Mouse (Mus musculus) urinary bladder, adult 18-20 months (tissue): ENCODE results near the gene Fgfr2.
A peak's percentile ranks its signal among the peaks of the same experiment; 100 is the strongest.

ENCODE experiments used
- DNase-seq, 2 experiments: peaks; one replicate each; pipeline ENCODE4 v3.0.0; 2022; ENCODE audit warnings: low spot score in 2 of 2, mixed read lengths in 2 of 2

The Fgfr2 gene

DNA sequence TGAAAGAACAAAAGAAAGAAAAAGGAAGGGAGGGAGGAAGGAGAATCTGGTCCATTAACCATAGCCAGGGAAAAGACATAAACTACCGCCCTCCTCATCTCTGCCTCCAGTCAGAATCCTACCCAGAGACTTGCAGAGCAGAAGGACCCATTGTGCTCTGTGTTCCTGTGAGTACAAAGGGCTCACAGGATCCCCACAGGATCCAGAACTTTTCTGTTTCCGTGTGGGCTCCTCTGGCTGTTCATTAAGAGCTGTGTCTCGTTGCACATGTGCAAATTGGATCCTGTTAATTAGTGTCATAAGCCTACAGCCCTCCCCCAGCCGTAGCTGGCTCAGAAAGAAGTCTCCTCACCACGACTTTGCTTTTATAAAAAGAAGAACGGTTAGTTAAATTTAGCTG is 2390.2 kb downstream of the Fgfr2 start:
- DNase-seq = no peak

DNA sequence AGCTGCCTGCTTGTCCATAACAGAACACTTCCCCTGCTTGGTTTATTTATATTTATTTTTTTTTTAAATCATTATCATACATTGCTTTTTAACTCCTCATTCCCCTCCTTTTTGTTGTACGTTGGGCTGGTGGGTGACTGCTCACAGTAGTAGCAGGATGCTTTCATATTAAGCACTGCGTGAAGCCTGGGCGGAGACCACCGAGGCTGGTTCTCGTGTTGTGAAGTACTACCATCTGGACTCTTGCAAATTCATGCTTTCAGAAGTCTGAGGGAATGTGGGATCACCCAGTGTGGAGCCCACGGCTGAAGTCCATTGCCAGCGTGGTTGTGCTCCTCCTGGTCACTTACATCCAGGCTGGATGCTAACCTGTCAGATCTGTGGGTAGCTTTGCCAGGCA is 2391.4 kb downstream of the Fgfr2 start:
- DNase-seq = no peak

DNA sequence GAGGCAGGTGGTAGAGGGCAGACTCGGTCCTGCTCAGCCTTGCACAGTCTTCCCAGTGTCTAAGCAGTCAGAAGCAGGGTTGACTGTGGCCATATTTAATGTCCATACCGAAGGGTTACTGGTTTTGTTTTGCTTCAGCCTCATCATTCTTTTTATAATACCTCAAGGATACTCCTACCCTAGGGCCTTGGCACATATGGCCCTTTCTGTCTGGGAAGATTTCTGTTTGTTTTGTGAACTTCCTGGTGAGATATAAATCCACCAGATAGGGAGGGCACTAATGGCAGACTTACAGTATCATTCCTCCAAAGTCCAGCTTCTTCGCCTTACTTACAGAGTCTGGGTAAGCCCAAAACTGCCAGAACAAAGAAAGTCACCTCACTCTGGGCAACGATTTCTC is 2395.6 kb downstream of the Fgfr2 start:
- no peak for DNase-seq

DNA sequence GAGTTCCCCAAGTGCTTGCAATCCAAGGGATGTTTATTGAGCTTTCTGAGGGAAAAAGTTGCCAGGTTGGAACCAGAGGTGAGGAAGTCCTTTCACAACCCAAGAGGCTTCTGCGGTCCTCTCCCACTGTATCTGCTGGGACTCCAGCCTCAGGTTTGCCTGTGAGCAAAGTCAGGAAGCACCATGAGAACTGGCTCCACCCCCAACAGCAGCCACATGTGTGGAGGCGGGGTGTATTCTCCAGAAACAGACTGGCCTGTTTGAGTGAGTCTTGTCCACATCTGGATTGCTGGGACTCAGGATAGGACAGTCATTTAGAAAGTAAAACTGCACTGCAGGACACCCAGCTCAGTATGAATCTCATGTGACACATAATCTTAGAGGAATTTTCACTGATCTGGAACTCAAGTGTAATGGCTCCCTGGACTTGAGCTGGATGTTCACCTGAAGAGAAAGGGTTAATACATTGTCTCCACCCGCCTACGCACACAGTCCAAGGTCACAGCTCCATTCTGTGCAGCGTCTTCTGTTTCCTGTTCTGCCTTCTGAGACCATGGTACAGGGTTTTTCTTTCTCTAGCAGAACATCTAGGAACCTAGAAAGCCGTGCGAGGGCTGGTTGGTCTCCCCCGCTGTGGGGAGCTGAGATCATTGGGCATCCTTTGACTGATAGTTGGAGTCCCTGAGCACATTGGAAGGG is 2396.3 kb downstream of the Fgfr2 start:
- no peak for DNase-seq

DNA sequence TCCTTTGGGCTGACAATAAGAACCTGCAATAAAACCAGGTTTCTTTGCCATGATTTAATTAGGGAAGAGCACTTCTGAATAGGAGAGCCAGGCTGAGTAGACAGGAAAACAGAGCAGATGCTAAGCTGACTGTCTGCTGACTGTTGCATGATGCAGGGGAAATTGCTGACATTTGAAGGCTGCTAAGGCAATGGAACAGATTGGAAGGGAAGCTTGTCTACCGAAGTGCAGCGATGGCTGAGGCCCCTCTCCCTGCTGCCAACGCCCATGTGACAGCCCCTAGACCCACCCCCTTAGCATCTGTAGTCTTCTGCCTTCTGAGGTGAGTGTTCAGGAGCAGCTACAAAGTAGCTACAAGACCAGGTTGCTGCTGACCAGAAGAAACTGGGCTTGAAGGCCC is 2397.0 kb downstream of the Fgfr2 start:
- no peak for DNase-seq

DNA sequence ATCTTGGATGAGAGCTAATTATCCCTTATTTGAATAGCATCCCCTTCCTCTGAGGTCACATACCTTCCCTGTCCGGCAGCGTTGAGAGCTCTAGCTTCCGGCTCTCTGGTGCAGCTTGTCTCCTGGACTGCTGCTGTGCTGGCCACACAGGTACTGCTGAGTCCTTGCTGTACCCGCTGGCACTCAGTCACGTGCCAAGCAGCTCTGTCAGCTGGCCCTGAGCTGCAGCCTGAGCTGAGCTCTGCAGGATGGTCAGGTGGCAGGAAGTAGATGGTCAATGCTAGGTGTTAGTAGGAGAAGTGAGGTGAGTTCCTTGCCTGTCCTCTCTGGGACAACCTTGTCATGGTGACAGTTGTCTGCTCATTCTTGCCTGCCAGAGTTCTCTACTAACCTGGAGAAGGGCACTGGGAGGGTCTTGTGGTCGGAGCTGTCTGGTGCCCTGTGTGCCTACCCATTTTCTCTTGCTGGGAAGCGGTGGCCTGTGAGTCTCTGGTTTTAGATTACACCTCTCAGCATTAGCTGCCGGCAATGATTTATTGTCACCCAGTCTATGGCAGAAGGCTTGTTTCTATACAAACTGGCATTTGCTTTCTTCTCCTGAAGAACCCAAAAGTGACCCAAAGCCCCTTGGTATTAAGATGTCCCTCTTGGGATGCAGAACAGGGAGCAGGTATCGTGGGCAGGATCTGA is 2402.4 kb downstream of the Fgfr2 start:
- DNase-seq = no peak

DNA sequence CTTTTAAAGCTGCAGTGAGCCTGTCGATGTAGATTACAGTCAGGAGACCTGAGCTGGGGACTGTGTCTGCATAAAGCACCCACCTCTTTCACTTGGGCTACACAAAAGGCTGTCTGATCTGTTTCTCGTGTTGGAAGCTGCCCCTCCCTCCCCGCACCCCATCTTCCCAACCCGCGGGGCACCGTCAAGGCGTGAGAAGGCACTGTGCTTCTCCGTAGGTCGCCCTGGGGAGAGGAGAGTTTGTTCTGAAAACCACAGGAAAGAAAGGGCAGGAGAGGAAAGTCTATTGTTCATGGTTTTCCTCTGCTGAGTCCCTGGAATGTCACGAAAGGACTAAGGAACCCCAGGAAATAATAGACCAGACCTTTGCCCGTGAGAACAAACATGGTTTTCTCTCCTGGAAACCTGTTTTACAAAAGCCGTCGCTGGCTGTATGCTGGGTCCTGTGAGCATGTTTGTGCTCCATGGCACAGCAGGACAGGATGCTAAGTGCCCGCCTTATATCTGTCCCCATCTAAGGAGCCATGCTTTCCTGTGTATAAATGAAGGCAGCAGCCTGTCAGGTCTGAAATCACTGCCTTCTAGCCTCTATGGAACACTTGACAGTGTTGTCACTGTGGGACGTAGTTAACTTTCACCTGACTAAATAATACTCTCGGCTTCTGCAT is 2403.1 kb downstream of the Fgfr2 start:
- DNase-seq = no peak

DNA sequence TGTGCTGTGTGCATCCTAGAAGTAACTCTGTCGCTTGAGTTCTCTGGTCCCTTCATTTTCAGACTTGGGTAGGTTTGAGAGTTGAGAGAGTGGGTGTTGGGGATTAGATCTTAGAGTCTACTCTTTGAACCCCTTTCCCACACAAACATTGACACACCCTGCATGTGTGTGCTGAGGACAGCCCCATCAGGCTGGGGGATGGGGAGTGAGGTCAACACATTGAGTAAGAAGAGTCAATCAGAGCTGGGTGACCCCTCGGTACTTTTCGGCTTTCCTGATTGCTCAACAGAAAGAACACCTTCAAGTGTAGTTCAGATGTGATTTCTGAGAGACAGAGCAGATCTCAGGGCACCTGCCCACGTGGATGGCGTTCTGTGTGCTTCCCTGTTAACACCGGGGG is 2406.2 kb downstream of the Fgfr2 start:
- DNase-seq = no peak

DNA sequence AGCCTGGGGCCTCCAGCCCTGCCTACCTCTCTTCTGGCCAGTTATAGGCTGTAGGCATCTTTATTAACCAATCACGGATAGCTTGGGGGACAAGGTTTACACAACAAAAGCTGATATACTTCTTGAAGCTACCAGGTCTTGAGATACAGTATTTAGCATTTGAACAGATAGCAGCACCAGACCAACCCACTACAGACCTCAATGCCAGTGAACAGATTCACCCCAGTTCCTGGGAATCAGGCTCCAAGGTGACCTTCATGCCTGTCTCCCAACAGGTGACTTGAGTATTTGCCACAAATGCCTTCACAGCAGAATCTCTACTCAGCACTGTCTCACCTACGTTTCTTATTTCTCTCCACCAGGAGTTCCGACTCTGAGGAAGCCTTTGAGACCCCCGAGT is 2406.8 kb downstream of the Fgfr2 start:
- no peak for DNase-seq

DNA sequence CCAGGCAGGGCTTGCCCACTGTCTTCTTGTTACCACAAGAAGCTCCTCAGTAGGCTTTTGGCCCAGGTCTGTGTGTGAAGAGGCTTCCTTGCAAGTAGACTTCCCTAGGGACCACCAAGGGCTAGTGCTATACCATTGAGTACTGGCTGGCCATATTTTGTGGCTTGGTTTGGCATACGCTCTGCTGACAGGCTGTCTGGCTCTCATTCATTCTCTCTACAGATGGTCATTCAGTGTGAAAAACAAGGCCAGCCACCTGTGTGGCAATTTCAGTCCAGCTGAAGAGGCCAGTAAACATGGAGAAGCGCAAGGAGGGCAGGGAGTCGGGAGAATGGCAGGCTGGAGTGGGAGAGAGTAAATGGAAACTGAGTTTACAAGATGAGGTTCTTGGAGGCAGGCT is 2407.7 kb downstream of the Fgfr2 start:
- DNase-seq = no peak

DNA sequence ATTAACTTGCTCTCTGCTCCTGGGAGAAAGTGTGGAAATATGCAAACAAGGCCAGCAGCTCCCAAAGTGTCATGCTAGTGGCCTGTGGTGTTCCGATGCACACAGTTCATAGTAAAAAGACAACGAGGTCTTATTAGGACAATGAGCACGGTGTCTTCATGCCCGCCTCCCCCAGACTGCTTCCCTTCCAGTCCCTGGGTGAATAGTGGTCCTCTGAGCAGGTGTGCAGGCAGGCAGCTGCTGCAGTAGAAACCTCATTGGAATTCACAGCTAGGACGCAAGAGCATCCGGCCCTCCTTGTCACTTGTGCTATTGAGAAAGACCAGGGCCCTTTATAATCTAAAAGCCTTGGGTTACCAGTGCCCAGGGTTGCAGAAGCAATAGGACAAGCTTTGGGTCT is 2409.8 kb downstream of the Fgfr2 start:
- DNase-seq = no peak

DNA sequence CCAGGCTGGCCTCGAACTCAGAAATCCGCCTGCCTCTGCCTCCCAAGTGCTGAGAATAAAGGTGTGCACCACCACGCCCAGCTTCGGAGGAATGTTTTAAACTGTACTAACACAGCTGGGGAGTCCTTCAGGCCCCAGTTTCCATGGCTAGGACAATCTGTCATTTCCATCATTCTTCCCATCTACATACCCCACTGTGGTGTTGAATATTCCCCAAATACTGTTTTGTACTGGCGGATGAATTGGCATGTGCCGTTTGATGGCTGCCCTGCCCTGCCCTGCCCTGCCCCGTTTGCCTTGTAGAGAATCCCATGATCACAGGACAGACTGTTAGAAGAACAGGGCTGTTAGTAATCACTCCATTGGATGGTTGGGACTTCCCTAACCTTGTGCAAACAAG is 2411.3 kb downstream of the Fgfr2 start:
- DNase-seq = no peak

DNA sequence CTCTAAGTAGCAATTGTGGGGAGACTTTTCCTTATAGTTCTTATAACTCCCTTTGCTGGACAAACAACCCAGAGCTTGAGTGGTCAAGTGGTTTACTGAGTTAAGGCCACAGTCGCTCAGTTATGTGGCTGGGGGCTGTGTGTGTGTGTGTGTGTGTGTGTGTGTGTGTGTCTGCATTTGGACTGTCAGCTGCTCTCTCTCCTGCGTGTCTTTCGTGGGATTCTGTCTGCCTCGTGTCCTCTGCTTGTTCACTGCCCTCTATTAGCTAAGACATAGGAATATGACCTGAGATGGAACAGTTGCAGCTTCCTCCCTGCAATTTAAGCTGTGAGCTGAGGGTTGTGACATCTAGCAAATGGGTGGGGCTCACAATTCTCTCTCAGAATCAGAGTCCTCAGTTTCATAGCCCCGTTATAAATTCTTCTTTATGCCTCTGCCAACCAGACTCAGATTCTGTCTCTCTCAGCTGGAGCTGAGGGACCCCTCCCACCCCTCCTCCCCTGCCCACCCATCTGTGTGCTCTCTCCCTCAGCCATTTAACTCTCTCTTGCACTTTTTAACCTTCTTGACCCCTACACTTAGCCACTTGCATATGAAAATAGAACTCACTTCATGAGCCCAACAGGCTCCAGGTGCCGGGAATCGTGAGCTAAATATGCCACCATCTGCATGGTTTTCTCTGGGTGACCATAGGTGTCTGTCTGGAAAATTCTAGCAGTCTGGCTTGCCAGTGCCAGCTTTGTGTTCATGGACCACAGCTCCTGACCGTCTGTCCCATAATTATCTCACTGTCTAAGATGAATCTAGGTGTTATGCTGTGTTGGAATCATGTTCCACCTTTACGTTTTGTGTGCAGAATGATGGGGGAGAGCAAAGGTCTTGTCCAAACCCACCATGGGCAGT is 2413.5 kb downstream of the Fgfr2 start:
- DNase-seq = no peak

DNA sequence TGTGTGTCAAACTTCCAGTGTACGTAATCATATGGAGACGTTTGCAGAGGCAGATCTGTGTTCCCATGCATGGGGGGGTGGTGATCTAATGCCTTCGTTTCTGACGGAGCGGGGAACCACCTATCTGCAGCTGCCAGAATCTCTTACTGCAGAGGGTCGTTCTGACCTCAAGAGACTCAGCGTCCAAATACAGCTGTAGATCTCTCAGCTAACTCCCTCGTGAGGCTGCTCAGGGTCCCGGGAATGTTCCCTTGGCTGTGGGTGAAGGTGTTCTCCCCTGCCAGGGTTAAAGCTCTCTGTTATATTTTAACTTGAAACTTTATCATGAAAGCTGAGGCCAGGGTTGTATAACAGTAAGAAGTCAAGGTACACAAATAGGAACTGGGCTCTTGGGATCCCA is 2414.2 kb downstream of the Fgfr2 start:
- no peak for DNase-seq

DNA sequence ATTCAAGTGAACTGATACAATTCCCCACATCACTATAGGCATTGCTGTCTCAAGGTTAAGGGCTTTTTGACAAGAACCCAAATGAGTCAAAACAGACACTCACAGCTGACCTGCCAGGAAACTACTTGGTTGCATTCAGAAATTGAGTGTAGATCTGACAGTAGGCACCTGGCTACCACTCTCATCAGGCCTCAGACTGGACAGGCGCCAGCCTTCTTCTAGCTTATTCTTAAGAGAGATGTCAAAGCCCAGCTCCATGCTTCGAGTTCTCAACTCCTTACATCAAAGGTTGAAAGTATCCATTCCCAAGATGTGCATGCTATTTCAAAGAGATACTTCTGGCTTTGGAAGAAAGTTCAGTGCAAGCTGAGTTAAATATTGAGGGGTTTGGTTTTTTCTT is 2417.9 kb downstream of the Fgfr2 start:
- DNase-seq = no peak

DNA sequence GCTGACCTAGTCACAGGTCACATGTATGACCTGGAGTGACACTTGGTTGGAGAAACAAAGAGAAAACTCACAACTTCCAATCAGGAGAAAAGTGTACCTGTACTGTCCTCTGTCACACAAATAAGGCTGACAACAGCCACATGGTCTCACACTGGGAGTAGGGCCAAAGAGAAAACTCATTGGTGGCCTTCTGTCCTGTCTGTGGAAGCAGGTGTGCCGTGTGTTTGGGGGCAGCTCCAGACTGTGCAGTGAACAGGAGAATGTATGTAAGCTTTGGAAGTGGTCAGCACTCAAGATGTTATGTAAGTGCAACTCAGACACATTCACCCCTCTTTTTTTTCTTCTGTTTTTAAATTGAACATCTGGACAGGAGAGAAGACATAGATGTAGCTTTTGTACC is 2421.8 kb downstream of the Fgfr2 start:
- DNase-seq = no peak

DNA sequence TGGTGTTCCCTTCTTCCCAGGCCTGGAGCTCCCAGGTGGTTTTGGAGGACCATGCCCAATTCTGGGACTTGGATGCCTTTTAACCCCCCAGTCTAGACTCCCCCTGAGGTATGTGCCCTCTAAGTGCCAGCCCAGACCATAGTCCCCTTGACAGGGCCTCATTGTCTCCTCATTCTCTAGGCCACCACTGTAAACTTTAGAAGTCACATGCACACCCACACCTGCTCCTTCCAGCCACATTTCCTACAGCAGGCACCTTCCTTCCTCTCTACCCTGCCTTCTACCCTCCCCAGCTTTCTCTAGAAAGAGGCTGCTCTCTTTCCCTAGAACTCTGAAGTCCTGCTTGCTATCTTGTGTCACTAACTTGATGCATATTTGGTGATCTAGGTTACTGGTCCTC is 2424.7 kb downstream of the Fgfr2 start:
- no peak for DNase-seq

DNA sequence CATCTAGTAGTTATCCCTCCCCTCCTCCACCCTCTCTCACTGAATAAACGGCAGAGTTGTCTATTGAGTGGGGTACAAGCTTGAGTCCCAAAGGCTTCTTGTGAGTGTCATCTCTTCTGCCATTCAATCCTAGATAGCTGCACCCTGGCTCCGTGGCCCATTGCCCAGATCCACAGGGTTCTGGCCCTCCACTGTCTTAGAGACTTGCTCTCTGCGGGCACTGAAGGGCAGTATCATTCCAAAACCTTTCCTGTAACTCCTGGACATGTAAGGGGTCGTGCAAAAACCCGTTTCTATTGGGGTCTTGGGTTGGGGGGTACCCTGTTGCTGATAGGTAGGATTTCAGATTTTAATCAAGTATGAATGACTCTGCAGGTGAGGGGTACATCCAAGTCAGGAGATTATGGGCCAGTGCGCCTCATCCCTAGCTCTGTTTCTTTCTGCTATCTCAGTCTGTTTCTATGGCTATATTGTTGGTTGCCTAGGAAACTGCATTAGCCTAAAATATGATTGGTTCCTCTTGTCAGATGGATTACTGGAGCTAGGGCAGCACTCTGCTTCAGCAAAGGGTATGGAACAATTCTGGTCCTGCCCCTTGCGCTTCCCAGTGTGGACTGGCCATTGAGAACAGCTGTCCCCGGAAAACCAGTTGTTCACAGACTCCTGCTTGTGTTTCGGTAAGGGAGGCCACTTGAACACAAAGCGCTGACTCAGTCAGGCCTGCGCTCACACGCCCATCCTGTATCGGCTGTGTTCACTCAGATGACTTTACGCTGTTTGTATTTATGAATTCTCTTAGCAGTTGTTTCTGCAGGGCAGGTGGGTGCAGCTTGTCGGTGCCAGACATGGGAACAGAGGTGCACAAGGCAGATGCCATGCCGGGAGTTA is 2426.6 kb downstream of the Fgfr2 start:
- peak; percentile 42 to 55 for DNase-seq

DNA sequence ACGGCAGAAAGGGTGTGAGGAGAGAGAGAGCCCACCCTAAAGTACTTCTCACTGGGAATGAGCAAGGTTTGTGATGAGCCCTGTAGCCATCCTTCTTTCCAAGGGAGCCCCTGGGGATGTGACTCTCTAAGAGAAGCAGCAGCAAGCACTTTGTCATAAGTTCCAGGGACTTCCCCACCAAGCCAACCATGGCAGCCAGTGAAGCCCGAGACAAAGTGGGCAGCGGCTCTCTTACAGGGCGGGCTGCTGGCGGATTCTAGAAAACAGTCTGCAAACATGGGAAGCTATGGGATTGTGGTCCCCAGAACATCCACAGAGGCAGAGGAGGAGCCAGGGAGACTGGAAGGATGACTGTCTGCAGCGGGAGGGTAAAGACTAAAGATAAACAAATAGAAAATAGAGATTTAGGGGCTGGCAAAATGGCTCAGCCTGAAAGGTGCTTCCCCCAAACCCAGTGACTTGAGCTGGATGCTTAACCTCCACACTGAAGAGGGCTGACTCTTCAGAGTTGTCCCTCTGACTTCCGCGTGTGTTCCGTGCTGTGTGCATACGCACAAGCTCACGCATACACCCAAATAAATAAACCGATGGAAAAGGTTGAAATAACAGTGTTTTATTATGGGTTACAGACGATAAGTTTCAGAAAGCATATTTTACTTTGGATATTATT is 2427.3 kb downstream of the Fgfr2 start:
- no peak for DNase-seq

DNA sequence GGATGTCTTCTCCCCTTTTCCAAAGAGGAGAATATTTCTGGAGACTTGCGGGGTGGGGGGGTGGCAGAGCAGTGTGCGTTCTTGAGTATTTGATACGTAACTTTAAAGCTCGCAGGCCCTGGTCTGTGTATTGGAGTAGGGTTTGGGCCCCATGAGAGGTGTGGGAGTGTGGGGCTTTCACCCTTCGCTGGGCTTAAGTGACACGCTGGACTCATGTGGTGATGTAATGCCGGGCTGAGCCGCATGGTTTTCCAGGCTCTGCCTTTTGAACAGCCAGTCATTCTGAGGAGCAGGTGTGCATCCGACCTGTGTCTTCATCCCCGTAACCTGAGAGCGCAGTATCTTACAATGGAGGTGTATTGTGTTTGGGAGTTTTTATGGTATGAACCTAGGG is 2429.4 kb downstream of the Fgfr2 start:
- no peak for DNase-seq
